Mouse (Mus musculus) bone marrow, adult 2 months (tissue): ENCODE data around the gene Wnt10a.

Source experiments
- CTCF ChIP-seq: fragments of 200-500 bp; IDR thresholded peaks from 2 replicates; pipeline ENCODE4 v1.5.1; 2011; ENCODE audit warnings: low read length, control low read depth; ENCODE audit not compliant: control insufficient read depth, insufficient read depth
- POLR2A ChIP-seq: fragments of 200-500 bp; IDR thresholded peaks from 2 replicates; pipeline ENCODE4 v1.6.1; 2011; ENCODE audit warnings: low read depth, mild to moderate bottlenecking, control low read depth, low read length, borderline replicate concordance; ENCODE audit not compliant: control insufficient read depth

DNA sequence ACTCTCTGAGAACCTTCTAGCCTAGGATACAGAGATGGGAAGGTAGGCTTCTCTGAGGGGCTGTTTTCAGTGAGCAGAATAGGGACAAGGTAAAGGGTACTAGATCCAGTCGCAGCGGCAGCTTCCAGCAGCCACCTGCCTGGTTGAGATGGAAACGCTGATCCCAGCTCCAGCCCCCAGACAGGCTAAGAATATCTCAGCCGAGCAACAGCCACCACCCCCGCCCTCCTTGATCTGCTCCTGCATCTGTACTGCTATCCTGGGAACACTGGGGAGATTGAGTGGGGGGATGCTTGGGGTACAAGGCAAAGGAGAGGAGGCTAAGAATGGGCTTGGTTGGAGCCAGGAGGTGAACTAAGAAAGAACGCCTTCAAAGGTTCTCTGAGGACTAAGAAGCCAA, 58.9 kb downstream of the Wnt10a start:
- no peak for TF ChIP-seq POLR2A
- no peak for TF ChIP-seq CTCF
